Mouse (Mus musculus): ENCODE measurements around the gene Epb41l5. TPM values are rescaled to one million over a fixed set of nuclear protein-coding genes. Genes with fewer than 3 reads are reported as not detected.

Gene Epb41l5
- total and polyA plus RNA-seq, 2 experiments from 2014 or later: 4.2 to 6.8 TPM

DNA sequence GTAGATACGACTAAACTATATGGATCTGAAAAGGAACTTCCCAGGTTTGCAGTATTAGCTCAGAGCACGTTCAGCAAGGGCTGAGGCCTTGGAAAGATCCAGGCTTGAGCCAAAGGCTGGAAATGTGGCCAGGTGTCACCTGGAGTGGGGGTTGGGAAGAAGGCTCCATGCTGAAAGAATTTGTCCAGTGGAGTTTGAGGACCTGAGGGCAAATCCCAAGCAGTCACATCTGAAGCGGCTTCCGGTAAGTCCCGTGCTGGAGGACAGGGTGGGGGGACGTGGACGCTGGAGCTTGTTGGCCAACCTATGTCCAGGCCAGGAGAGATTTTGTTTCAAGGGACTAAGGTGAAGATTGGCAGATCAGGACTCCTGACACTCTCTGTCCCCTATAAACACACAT is 125.0 kb downstream of the Epb41l5 start:
- Histone ChIP-seq H3K9me3 (replicated peaks; ENCODE audit: control insufficient read depth, low read length) (0 out of 2 replicates have a peak, but pooled peaks cover under 1% of the 10 kb centered on the region), H3K27me3 (ENCODE audit: control insufficient read depth, insufficient read depth, low read length) (no peaks in the 10 kb centered on the region), H3K4me1 (ENCODE audit: control insufficient read depth, insufficient read depth) (peaks cover 15% of the 10 kb centered on the region), H3K27ac (ENCODE audit: low read depth) (no peak overlapping the region), H3K9ac (replicated peaks; ENCODE audit: low read depth, low read length) (no peak overlapping the region), H3K4me3 (ENCODE audit: low read depth, low read length) (no peak overlapping the region), H3K4me2 (ENCODE audit: low read depth, low read length) (no peak overlapping the region), H3K36me3 (replicated peaks; ENCODE audit: control insufficient read depth, insufficient read depth, low read length) (peaks cover 15% of the 10 kb centered on the region)
- WGBS: 89% methylated on average over 7 of the region's 7 CpGs
- no peak for DNase-seq (ENCODE audit: low spot score)
- no peak for TF ChIP-seq CTCF (IDR thresholded peaks at IDR 0.05; ENCODE audit: low read depth)
- TF ChIP-seq EP300 (IDR thresholded peaks at IDR 0.05; ENCODE audit: low read depth): no peak
- no peak for ATAC-seq (ENCODE audit: insufficient read depth, low read depth)

GRCm38 (mm10) chr1:119523369-119523768 is 125.4 kb downstream of the Epb41l5 start:
- no peaks in the 10 kb centered on the region for H3K27me3 ChIP-seq (ENCODE audit: control insufficient read depth, insufficient read depth, low read length)
- DNase-seq (ENCODE audit: low spot score) (no peak), ATAC-seq (ENCODE audit: insufficient read depth, low read depth) (no peak)
- TF ChIP-seq EP300 (IDR thresholded peaks at IDR 0.05; ENCODE audit: low read depth) (no peak), CTCF (IDR thresholded peaks at IDR 0.05; ENCODE audit: low read depth) (no peak)
- H3K4me2 ChIP-seq (ENCODE audit: low read depth, low read length): no peak overlapping the region
- no peak overlapping the region for H3K27ac ChIP-seq (ENCODE audit: low read depth)
- no peak overlapping the region for H3K9ac ChIP-seq (replicated peaks; ENCODE audit: low read depth, low read length)
- H3K36me3 ChIP-seq (replicated peaks; ENCODE audit: control insufficient read depth, insufficient read depth, low read length): peaks cover 10% of the 10 kb centered on the region
- no peak overlapping the region for H3K4me3 ChIP-seq (ENCODE audit: low read depth, low read length)
- WGBS: 75% methylated on average over 7 of the region's 7 CpGs
- H3K9me3 ChIP-seq (replicated peaks; ENCODE audit: control insufficient read depth, low read length): no peaks in the 10 kb centered on the region
- H3K4me1 ChIP-seq (ENCODE audit: control insufficient read depth, insufficient read depth): peaks cover 15% of the 10 kb centered on the region

GRCm38 (mm10) chr1:119522726-119523125 is 126.1 kb downstream of the Epb41l5 start:
- no peak for ATAC-seq (ENCODE audit: insufficient read depth, low read depth)

DNA sequence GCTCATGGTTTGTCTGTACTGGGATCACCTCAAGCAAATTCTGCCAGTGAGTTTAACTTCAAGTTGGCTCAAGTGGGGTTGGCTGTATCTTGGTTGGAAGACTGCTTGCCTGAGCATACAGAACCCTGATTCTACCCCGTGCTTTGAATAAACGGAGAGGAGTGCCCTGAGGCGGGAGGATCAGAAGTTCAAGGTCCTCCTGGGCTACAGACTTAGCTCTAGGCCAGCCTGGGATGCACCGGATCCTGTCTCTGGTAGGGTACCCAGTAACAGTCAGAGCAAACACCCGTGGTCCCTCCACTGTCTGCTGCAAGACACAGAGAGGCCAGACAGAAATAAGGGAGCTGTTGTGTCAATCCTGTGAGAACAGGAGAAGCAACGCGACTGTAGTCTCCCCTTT is 127.1 kb downstream of the Epb41l5 start:
- Histone ChIP-seq H3K9ac (replicated peaks; ENCODE audit: low read depth, low read length) (no peak overlapping the region), H3K4me3 (ENCODE audit: low read depth, low read length) (no peak overlapping the region), H3K9me3 (replicated peaks; ENCODE audit: control insufficient read depth, low read length) (no peaks in the 10 kb centered on the region), H3K4me2 (ENCODE audit: low read depth, low read length) (no peak overlapping the region), H3K36me3 (replicated peaks; ENCODE audit: control insufficient read depth, insufficient read depth, low read length) (no peaks in the 10 kb centered on the region), H3K27me3 (ENCODE audit: control insufficient read depth, insufficient read depth, low read length) (no peaks in the 10 kb centered on the region), H3K27ac (ENCODE audit: low read depth) (no peak overlapping the region), H3K4me1 (ENCODE audit: control insufficient read depth, insufficient read depth) (peaks cover 12% of the 10 kb centered on the region)
- DNase-seq (ENCODE audit: low spot score) (no peak), ATAC-seq (ENCODE audit: insufficient read depth, low read depth) (no peak)
- WGBS: 81% methylated on average over 7 of the region's 7 CpGs
- TF ChIP-seq CTCF (IDR thresholded peaks at IDR 0.05; ENCODE audit: low read depth): no peak
- no peak for TF ChIP-seq EP300 (IDR thresholded peaks at IDR 0.05; ENCODE audit: low read depth)

More at GRCm38 (mm10) chr1:119522726-119523125, 126.1 kb downstream of the Epb41l5 start:
- TF ChIP-seq CTCF (IDR thresholded peaks at IDR 0.05; ENCODE audit: low read depth) (no peak), EP300 (IDR thresholded peaks at IDR 0.05; ENCODE audit: low read depth) (no peak)
- Histone ChIP-seq H3K4me1 (ENCODE audit: control insufficient read depth, insufficient read depth) (peaks cover 15% of the 10 kb centered on the region), H3K9me3 (replicated peaks; ENCODE audit: control insufficient read depth, low read length) (no peaks in the 10 kb centered on the region), H3K27ac (ENCODE audit: low read depth) (no peak overlapping the region), H3K4me2 (ENCODE audit: low read depth, low read length) (no peak overlapping the region), H3K4me3 (ENCODE audit: low read depth, low read length) (no peak overlapping the region), H3K9ac (replicated peaks; ENCODE audit: low read depth, low read length) (no peak overlapping the region), H3K27me3 (ENCODE audit: control insufficient read depth, insufficient read depth, low read length) (no peaks in the 10 kb centered on the region), H3K36me3 (replicated peaks; ENCODE audit: control insufficient read depth, insufficient read depth, low read length) (peaks cover 7% of the 10 kb centered on the region; the same call in 1 of the 2 replicates)
- no peak for DNase-seq (ENCODE audit: low spot score)
- WGBS: 76% methylated on average over 4 of the region's 4 CpGs

- ATAC-seq (ENCODE audit: insufficient read depth, low read depth) (no peak), DNase-seq (ENCODE audit: low spot score) (no peak)
- H3K4me2 ChIP-seq (ENCODE audit: low read depth, low read length): no peak overlapping the region
- H3K4me3 ChIP-seq (ENCODE audit: low read depth, low read length): no peak overlapping the region
- H3K27me3 ChIP-seq (ENCODE audit: control insufficient read depth, insufficient read depth, low read length): no peaks in the 10 kb centered on the region
- whole genome bisulfite sequencing: 45% methylated on average over 2 of the region's 2 CpGs
- TF ChIP-seq CTCF (IDR thresholded peaks at IDR 0.05; ENCODE audit: low read depth): no peak
- no peak for TF ChIP-seq EP300 (IDR thresholded peaks at IDR 0.05; ENCODE audit: low read depth)
- H3K27ac ChIP-seq (ENCODE audit: low read depth): no peak overlapping the region
- peaks cover 8% of the 10 kb centered on the region; the same call in 1 of the 2 replicates for H3K4me1 ChIP-seq (ENCODE audit: control insufficient read depth, insufficient read depth)
- no peak overlapping the region for H3K9ac ChIP-seq (replicated peaks; ENCODE audit: low read depth, low read length)
- no peaks in the 10 kb centered on the region for H3K36me3 ChIP-seq (replicated peaks; ENCODE audit: control insufficient read depth, insufficient read depth, low read length)
- H3K9me3 ChIP-seq (replicated peaks; ENCODE audit: control insufficient read depth, low read length): no peaks in the 10 kb centered on the region
Observed at GRCm38 (mm10) chr1:119521029-119521428, 127.8 kb downstream of the Epb41l5 start.

GRCm38 (mm10) chr1:119519286-119519685 is 129.5 kb downstream of the Epb41l5 start:
- H3K4me3 ChIP-seq (ENCODE audit: low read depth, low read length): no peak overlapping the region
- H3K27me3 ChIP-seq (ENCODE audit: control insufficient read depth, insufficient read depth, low read length): no peaks in the 10 kb centered on the region
- no peaks in the 10 kb centered on the region for H3K9me3 ChIP-seq (replicated peaks; ENCODE audit: control insufficient read depth, low read length)
- no peak overlapping the region for H3K9ac ChIP-seq (replicated peaks; ENCODE audit: low read depth, low read length)
- DNase-seq (ENCODE audit: low spot score) (no peak), ATAC-seq (ENCODE audit: insufficient read depth, low read depth) (no peak)
- H3K36me3 ChIP-seq (replicated peaks; ENCODE audit: control insufficient read depth, insufficient read depth, low read length): no peaks in the 10 kb centered on the region
- no peak overlapping the region for H3K27ac ChIP-seq (ENCODE audit: low read depth)
- no peaks in the 10 kb centered on the region for H3K4me1 ChIP-seq (ENCODE audit: control insufficient read depth, insufficient read depth)
- TF ChIP-seq CTCF (IDR thresholded peaks at IDR 0.05; ENCODE audit: low read depth) (no peak), EP300 (IDR thresholded peaks at IDR 0.05; ENCODE audit: low read depth) (no peak)
- WGBS: 82% methylated on average over 6 of the region's 6 CpGs
- no peak overlapping the region for H3K4me2 ChIP-seq (ENCODE audit: low read depth, low read length)
